Mouse (Mus musculus) liver, adult 10 weeks (tissue): Measurements from ENCODE around the gene Gm10188. TPM values are rescaled to one million over a fixed set of nuclear protein-coding genes. Genes with fewer than 3 reads are reported as not detected.

Experiments
- polyA plus RNA-seq: library from polyadenylated mRNA; stranded (reverse); fragments of 350-450 nt; fragmentation: Illumina TruSeq; extraction: RNeasy Lipid Tissue Mini Kit (QIAGEN cat#74804); gene quantifications from one replicate; pipeline ENCODE4 v1.2.3, GENCODE M21; 2014; ENCODE audit warnings: low read depth, low replicate concordance

The Gm10188 gene
- not detected for polyA plus RNA-seq

GRCm38 (mm10) chr1:132229667-132230066, at the start of gene Gm10188:
Gene Gm10188, minus strand, starts transcription at chr1:132229767.

GRCm38 (mm10) chr1:132191093-132191785, 38.3 kb downstream of the Gm10188 start, which contains the start of the genes Lemd1 and AC124108.1:
Gene Lemd1, plus strand, starts transcription at chr1:132191431.
Gene AC124108.1, plus strand, starts transcription at chr1:132191457.

Other genes with a start within 250 kb of the Gm10188 start
- 27.4 TPM for gene Elk4, start 222.2 kb downstream of the Gm10188 start, polyA plus RNA-seq
- not detected for gene Mfsd4a, start 161.7 kb downstream of the Gm10188 start, polyA plus RNA-seq
- 1.5 TPM for gene Cdk18, start 90.1 kb downstream of the Gm10188 start, polyA plus RNA-seq
- gene Lemd1, start 38.3 kb downstream of the Gm10188 start, polyA plus RNA-seq, result not detected
- gene AC124108.1, start 38.3 kb downstream of the Gm10188 start, polyA plus RNA-seq, result not detected
- 0.24 TPM for gene Klhdc8a, start 68.9 kb upstream of the Gm10188 start, polyA plus RNA-seq
- gene Nuak2, start 86.4 kb upstream of the Gm10188 start, polyA plus RNA-seq, result 4.4 TPM
- 0.42 TPM for gene Tmcc2, start 161.5 kb upstream of the Gm10188 start, polyA plus RNA-seq
- gene Dstyk, start 187.8 kb upstream of the Gm10188 start, polyA plus RNA-seq, result 6.2 TPM
- 21.4 TPM for gene Rbbp5, start 247.6 kb upstream of the Gm10188 start, polyA plus RNA-seq